Mouse (Mus musculus) heart, postnatal 0 days (tissue): ENCODE data around the gene Tcf7. TPM values are rescaled to one million over a fixed set of nuclear protein-coding genes. Genes with fewer than 3 reads are reported as not detected.

ENCODE experiments used
- ATAC-seq: fragments of 200-750 bp; cut with Nextera tagmentation; 2 replicates; pipeline ENCODE4 v1.8.0; 2017; ENCODE audit warnings: low read depth, moderate number of reproducible peaks, moderate library complexity; ENCODE audit not compliant: insufficient read depth
- DNase-seq: peaks from one replicate; pipeline ENCODE4 v3.0.0-alpha.2; 2016; ENCODE audit warnings: low spot score
- H3K27ac ChIP-seq: fragments of 300-500 bp; sonication (generic); 2 replicates; pipeline ENCODE4 v1.5.1; 2014; ENCODE audit warnings: low read depth, mild to moderate bottlenecking
- H3K27me3 ChIP-seq: fragments of 300-500 bp; sonication (generic); 2 replicates; pipeline ENCODE4 v1.6.1; 2014; ENCODE audit warnings: low read length, mixed read lengths; ENCODE audit not compliant: control insufficient read depth, insufficient read depth
- H3K36me3 ChIP-seq: fragments of 300-500 bp; sonication (generic); replicated peaks from 2 replicates; pipeline ENCODE4 v1.6.1; 2014; ENCODE audit warnings: low read length, mixed read lengths; ENCODE audit not compliant: control insufficient read depth, insufficient read depth
- H3K4me1 ChIP-seq: fragments of 300-500 bp; sonication (generic); 2 replicates; pipeline ENCODE4 v1.6.1; 2014; ENCODE audit warnings: antibody characterized with exemption; ENCODE audit not compliant: control insufficient read depth, insufficient read depth
- H3K4me2 ChIP-seq: fragments of 300-500 bp; sonication (generic); 2 replicates; pipeline ENCODE4 v1.6.1; 2014; ENCODE audit warnings: low read depth, mild to moderate bottlenecking, low read length, moderate library complexity
- H3K4me3 ChIP-seq: fragments of 300-500 bp; sonication (generic); 2 replicates; pipeline ENCODE4 v1.5.1; 2014; ENCODE audit warnings: low read depth, low read length
- H3K9ac ChIP-seq: fragments of 300-500 bp; sonication (generic); replicated peaks from 2 replicates; pipeline ENCODE4 v1.6.1; 2014; ENCODE audit warnings: low read depth, low read length, mixed read lengths
- H3K9me3 ChIP-seq: fragments of 300-500 bp; sonication (generic); replicated peaks from 2 replicates; pipeline ENCODE4 v1.6.1; 2016; ENCODE audit warnings: low read length; ENCODE audit not compliant: control insufficient read depth
- CTCF ChIP-seq: IDR thresholded peaks from 2 replicates; pipeline ENCODE4 v1.5.1; 2016; ENCODE audit warnings: antibody characterized with exemption, control low read depth, low read depth
- EP300 ChIP-seq: IDR thresholded peaks from 2 replicates; pipeline ENCODE4 v1.6.1; 2016; ENCODE audit warnings: antibody characterized with exemption, low read depth
- WGBS: fragments of 180-500 bp; shearing (Covaris S2); extraction: QIAGEN DNeasy Blood & Tissue Kit; methylation state at CpG from one replicate; pipeline ENCODE4 v1.1.7; 2014; 5-methylcytosine and 5-hydroxymethylcytosine counted together
- polyA plus RNA-seq: library from polyadenylated mRNA; unstranded; fragments of >200 nt; fragmentation: Nextera tagmentation; extraction: Ambion mirVana; gene quantifications from 2 replicates; pipeline ENCODE4 v1.2.1, GENCODE M21; 2015
- total RNA-seq: library from RNA; depleted of rRNA; stranded (reverse); fragments of >200 nt; gene quantifications from 2 replicates; pipeline ENCODE4 v1.2.3, GENCODE M21; 2014; ENCODE audit warnings: low replicate concordance

Tcf7 gene
- total and polyA plus RNA-seq, 2 experiments from 2014 or later = 0.15 to 1.1 TPM

DNA sequence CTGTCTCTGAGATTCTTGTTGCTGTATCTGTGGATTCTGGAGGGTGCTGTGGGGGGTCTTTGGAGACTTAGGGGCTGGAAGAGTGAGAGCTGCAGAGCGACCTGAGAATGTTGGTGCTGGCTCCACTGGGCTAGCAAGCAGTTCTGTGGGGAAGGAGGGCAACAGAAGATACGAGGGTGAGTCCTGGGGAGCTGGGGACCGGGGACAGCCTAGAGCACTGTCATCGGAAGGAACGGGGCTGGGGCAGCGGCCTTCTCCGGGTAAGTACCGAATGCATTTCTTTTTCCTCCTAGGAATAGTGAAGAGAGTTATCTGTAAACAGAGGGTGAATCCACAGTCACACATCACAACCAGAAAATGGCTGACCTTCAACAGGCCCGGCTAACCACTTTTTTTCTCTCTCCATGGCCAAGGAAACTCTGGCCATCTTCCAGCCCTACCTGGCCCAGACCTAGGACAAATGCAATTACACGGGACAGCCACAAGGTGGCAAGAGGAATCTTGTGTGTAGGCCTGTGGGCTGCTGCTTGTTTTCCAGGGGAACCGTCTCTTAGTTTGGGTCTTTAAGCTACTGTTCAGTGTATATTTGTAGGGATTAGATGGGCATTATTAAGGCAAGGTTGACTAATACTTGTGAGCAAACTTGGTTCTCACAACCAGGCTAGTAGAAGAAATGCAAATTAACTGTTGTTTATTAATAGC lies 29.0 kb downstream of the Tcf7 start:
- Histone ChIP-seq H3K9me3 (no peaks in the 10 kb centered on the region), H3K27ac (peak overlapping the region; percentile 24), H3K9ac (no peak overlapping the region), H3K36me3 (peaks cover 8% of the 10 kb centered on the region; the same call in 1 of the 2 replicates), H3K27me3 (no peaks in the 10 kb centered on the region), H3K4me2 (no peak overlapping the region), H3K4me1 (0 out of 2 replicates have a peak, but pooled peaks cover 6% of the 10 kb centered on the region), H3K4me3 (no peak overlapping the region)
- DNase-seq = peak; percentile 76
- ATAC-seq = peak; percentile 83; the same call in 1 of the 2 replicates
- WGBS = 63% methylated on average over 11 of the region's 11 CpGs
- TF ChIP-seq EP300 (no peak), CTCF (peak; percentile 88)

DNA sequence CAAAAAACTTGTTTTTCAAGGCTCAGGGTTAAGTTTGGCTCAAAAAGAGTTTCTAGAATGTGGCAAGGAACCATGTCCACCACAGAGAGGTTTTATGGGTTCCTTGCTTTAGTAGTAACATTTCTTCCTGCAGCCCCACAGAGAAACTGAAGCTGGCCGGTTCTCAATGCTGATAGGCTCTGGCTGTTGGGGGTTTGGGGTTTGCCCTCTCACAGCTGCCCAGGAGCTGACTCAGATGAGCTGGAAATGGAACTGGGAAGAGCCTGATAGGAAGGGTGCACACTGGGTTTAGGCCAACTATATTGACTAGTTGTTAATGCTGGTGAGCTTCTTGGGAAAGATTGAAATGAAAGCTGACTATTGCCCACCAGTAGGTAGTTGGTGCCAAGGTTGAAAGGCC lies 30.1 kb downstream of the Tcf7 start:
- Histone ChIP-seq H3K36me3 (peaks cover 19% of the 10 kb centered on the region), H3K9me3 (no peaks in the 10 kb centered on the region), H3K4me1 (0 out of 2 replicates have a peak, but pooled peaks cover 6% of the 10 kb centered on the region), H3K27ac (no peak overlapping the region), H3K4me3 (no peak overlapping the region), H3K9ac (no peak overlapping the region), H3K4me2 (no peak overlapping the region), H3K27me3 (no peaks in the 10 kb centered on the region)
- ATAC-seq (no peak), DNase-seq (no peak)
- WGBS = 65% methylated on average over 1 of the region's 1 CpGs
- TF ChIP-seq CTCF (no peak), EP300 (no peak)

DNA sequence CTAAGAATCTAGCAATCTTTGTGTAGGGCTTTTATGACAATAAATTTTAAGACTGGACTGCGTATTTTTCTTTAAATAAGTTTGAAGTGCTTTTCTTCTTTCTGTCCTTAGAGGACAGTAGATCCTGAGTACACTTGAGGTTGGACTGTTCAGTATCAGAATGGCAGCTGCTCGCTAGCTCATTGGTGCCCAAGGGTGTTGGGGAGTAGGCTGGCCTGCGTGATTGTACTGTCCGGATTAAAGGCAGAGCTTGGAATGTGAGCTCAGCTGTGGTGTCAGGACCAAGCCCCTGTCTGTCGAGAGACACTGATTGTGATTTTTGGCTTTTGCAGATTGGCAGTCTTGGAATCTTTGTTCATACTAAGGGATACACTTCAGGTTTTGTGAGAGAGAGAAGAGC lies 31.0 kb downstream of the Tcf7 start:
- WGBS = 46% methylated on average over 5 of the region's 5 CpGs
- TF ChIP-seq EP300 = no peak
- TF ChIP-seq CTCF = no peak
- no peak overlapping the region for H3K4me3 ChIP-seq
- H3K27ac ChIP-seq = no peak overlapping the region
- H3K36me3 ChIP-seq = peaks cover 28% of the 10 kb centered on the region
- H3K4me1 ChIP-seq = 0 out of 2 replicates have a peak, but pooled peaks cover 6% of the 10 kb centered on the region
- H3K27me3 ChIP-seq = no peaks in the 10 kb centered on the region
- DNase-seq (no peak), ATAC-seq (no peak)
- no peak overlapping the region for H3K9ac ChIP-seq
- H3K9me3 ChIP-seq = no peaks in the 10 kb centered on the region
- H3K4me2 ChIP-seq = no peak overlapping the region

DNA sequence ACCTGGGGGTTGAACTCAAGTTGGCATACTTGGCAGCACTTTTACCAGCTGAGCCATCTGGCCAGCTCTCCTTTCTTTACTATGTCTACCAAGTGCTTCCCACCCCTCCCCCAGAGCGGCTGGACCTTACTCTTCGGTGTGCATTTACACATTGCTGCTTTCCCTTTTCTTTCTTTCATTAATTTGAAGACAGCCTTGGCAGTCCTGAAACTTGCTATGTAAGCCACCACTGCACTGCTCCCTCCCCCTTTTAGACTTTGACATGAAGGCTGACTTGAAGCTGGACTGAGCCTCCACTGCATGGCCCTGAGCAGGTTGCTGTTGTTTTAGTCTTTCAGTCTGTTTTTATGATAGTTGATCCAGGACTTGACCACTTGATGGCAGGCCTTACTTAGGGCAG lies 33.4 kb downstream of the Tcf7 start:
- Histone ChIP-seq H3K36me3 (peaks cover 48% of the 10 kb centered on the region), H3K4me3 (no peak overlapping the region), H3K9me3 (no peaks in the 10 kb centered on the region), H3K4me1 (0 out of 2 replicates have a peak, but pooled peaks cover 6% of the 10 kb centered on the region), H3K4me2 (no peak overlapping the region), H3K27ac (no peak overlapping the region), H3K27me3 (no peaks in the 10 kb centered on the region), H3K9ac (no peak overlapping the region)
- 88% methylated on average over 2 of the region's 2 CpGs for WGBS
- no peak for TF ChIP-seq CTCF
- TF ChIP-seq EP300 = no peak
- DNase-seq (no peak), ATAC-seq (no peak)

DNA sequence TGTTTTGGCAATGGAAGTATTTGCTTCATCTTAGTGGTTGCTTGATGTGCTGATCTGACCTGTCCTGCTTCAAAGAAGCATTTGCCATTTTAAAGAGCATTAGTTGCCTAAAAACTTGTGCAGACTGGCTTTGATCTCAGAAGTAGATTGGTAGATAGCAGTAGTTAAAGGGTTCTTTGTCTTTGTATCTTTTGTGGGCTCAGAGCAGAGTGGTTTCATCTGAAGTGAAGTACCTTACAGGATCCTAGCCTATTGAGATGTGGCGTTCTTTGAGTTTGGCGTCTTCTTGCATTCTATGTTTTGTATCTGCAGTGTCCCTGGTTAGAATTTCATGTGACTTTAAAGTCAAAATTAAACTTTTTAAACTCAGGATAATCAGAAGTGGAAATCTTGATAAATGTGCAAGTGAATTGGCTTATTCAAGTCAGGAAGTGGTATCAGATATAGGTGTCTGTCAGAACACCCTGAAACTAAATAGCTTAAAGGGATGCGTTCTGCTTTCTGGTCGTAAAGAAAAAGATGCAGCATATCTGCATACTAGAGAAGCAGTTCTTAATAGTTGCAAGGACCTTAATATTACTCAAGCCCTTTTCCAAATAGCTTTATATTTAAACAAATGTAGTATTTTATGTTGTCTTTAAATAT lies 41.8 kb downstream of the Tcf7 start:
- no peak for ATAC-seq
- TF ChIP-seq CTCF = no peak
- TF ChIP-seq EP300 = no peak
- H3K36me3 ChIP-seq = peaks cover 68% of the 10 kb centered on the region

More for the DNA sequence above, 41.8 kb downstream of the Tcf7 start:
- no peaks in the 10 kb centered on the region for H3K4me1 ChIP-seq
- H3K4me3 ChIP-seq = no peak overlapping the region
- no peaks in the 10 kb centered on the region for H3K9me3 ChIP-seq
- H3K9ac ChIP-seq = no peak overlapping the region
- WGBS = 88% methylated on average over 4 of the region's 4 CpGs
- H3K27me3 ChIP-seq = no peaks in the 10 kb centered on the region
- H3K4me2 ChIP-seq = no peak overlapping the region
- no peak for DNase-seq
- no peak overlapping the region for H3K27ac ChIP-seq
